Comparison of ENCODE assay signal across 22 mouse cellular contexts in genomic region chr7:79900753-79901152, GRCm38 (mm10). TPM values are rescaled to one million over a fixed set of nuclear protein-coding genes. Genes with fewer than 3 reads are reported as not detected.
DNase-seq lines count a peak whose midpoint lies in the region; ATAC-seq lines count a peak whose summit lies in the region.
"Had no signal": no experiment of that assay in that cellular context is flagged by ENCODE, and none has a peak within 500 bp of the region (broad histone marks: within the 10 kb centered on the region; RNA-seq: fewer than 3 reads in every experiment).

No protein-coding gene starts in this region.

- no peak overlapping the region for H3K4me3 ChIP-seq in liver, embryonic 16.5 days (ENCODE audit: low read depth, low read length)
- H3K4me3 ChIP-seq: forebrain, embryonic 10.5 days; hindbrain, embryonic 13.5 days; lung, embryonic 15.5 days; megakaryocyte, embryonic 14.5 days; midbrain, embryonic 13.5 days; neural tube, embryonic 13.5 days had no signal

- peak; percentile 16 for DNase-seq in liver
- no peak for DNase-seq in layer of hippocampus, postnatal 10 days (ENCODE audit: low spot score in 2 of 2)
- no peak for DNase-seq in frontal cortex, adult 2 months (ENCODE audit: extremely low spot score in 1 of 2, low spot score in 1 of 2)
- no peak for DNase-seq in testis, postnatal 10 days (ENCODE audit: low spot score)
- DNase-seq: adrenal gland, adult 8-10 months; B cell, adult 2 months; cerebellum, adult 2 months; cerebellum, postnatal 14 days; heart, postnatal 4 days; kidney, adult 8-10 months; kidney, postnatal 10 days; lung, postnatal 36 days had no signal

- H3K27me3 ChIP-seq in liver, embryonic 16.5 days (ENCODE audit: control insufficient read depth, insufficient read depth, low read depth, low read length) = no peaks in the 10 kb centered on the region
- H3K27me3 ChIP-seq: hindbrain, embryonic 13.5 days; lung, embryonic 15.5 days; megakaryocyte, embryonic 14.5 days; midbrain, embryonic 13.5 days; neural tube, embryonic 13.5 days had no signal

- peaks cover 2% of the 10 kb centered on the region; the same call in 1 of the 2 replicates for H3K4me1 ChIP-seq in liver, embryonic 16.5 days (ENCODE audit: control insufficient read depth, low read depth, low read length)
- H3K4me1 ChIP-seq: forebrain, embryonic 10.5 days; hindbrain, embryonic 13.5 days; lung, embryonic 15.5 days; midbrain, embryonic 13.5 days; neural tube, embryonic 13.5 days had no signal

- H3K9me3 ChIP-seq in liver, embryonic 16.5 days (replicated peaks; ENCODE audit: control insufficient read depth, low read length) = no peaks in the 10 kb centered on the region
- H3K9me3 ChIP-seq: forebrain, embryonic 10.5 days; hindbrain, embryonic 13.5 days; lung, embryonic 15.5 days; megakaryocyte, embryonic 14.5 days; midbrain, embryonic 13.5 days; neural tube, embryonic 13.5 days had no signal

- WGBS in liver, embryonic 16.5 days (ENCODE audit: insufficient replicate concordance) = 56% methylated on average over 6 of the region's 6 CpGs

- no peak overlapping the region for H3K27ac ChIP-seq in liver, embryonic 16.5 days (ENCODE audit: low read length)
- H3K27ac ChIP-seq: forebrain, embryonic 10.5 days; hindbrain, embryonic 13.5 days; lung, embryonic 15.5 days; midbrain, embryonic 13.5 days; neural tube, embryonic 13.5 days had no signal

- H3K9ac ChIP-seq in liver, embryonic 16.5 days (ENCODE audit: low read depth, low read length) = no peak overlapping the region
- H3K9ac ChIP-seq: hindbrain, embryonic 13.5 days; lung, embryonic 15.5 days; midbrain, embryonic 13.5 days; neural tube, embryonic 13.5 days had no signal

- no peak overlapping the region for H3K4me2 ChIP-seq in liver, embryonic 16.5 days (ENCODE audit: low read depth, low read length)
- H3K4me2 ChIP-seq: hindbrain, embryonic 13.5 days; lung, embryonic 15.5 days; midbrain, embryonic 13.5 days; neural tube, embryonic 13.5 days had no signal

- no peaks in the 10 kb centered on the region for H3K36me3 ChIP-seq in liver, embryonic 16.5 days (ENCODE audit: control insufficient read depth, insufficient read depth)

- ATAC-seq in common myeloid progenitor, adult 5-6 weeks (replicated peaks; ENCODE audit: low read depth, poor library complexity, severe bottlenecking) = peak; percentile 79; the same call in 1 of the 2 replicates
- peak; percentile 30; the same call in 1 of the 2 replicates for ATAC-seq in liver, embryonic 16.5 days (ENCODE audit: low read depth)
- ATAC-seq: forebrain, embryonic 16.5 days; intestine, embryonic 16.5 days; midbrain, embryonic 13.5 days had no signal

RNA-seq across cellular contexts. Expression of gene Ap3s2, which starts 19.7 kb away (rescaled TPM):
- 8.4 and 11.1 TPM in 2 replicates for total RNA-seq in common myeloid progenitor, adult 5-6 weeks (2017)
- 9.1 and 9.8 TPM in 2 replicates for polyA plus RNA-seq in liver, embryonic 16.5 days (2015; fragmentation: Nextera tagmentation; extraction: Ambion mirVana)
- total RNA-seq in layer of hippocampus, postnatal 10 days (2021) = 10 to 100 TPM; 46.5 to 51.3 TPM
- 41.9 and 43.5 TPM in 2 replicates for polyA plus RNA-seq in frontal cortex, adult 2 months (2012; rRNA removed)

RNA-seq across cellular contexts. Expression of gene Arpin, which starts 34.4 kb away (rescaled TPM):
- total RNA-seq in common myeloid progenitor, adult 5-6 weeks (2017) = 0.19 and 0.41 TPM in 2 replicates
- 3.1 and 3.2 TPM in 2 replicates for polyA plus RNA-seq in liver, embryonic 16.5 days (2015; fragmentation: Nextera tagmentation; extraction: Ambion mirVana)
- total RNA-seq in layer of hippocampus, postnatal 10 days (2021) = 10 to 100 TPM; 12.2 to 13.1 TPM
- polyA plus RNA-seq in frontal cortex, adult 2 months (2012; rRNA removed) = 14.7 and 16.8 TPM in 2 replicates

RNA-seq across cellular contexts. Expression of gene Anpep, which starts 39.9 kb away (rescaled TPM):
- total RNA-seq in common myeloid progenitor, adult 5-6 weeks (2017) = 1.8 TPM in 1 of 2 replicates, not detected in the other
- polyA plus RNA-seq in liver, embryonic 16.5 days (2015; fragmentation: Nextera tagmentation; extraction: Ambion mirVana) = 16.8 and 26.6 TPM in 2 replicates
- total RNA-seq in layer of hippocampus, postnatal 10 days (2021) = 1 to 10 TPM; 5.6 to 6.0 TPM
- polyA plus RNA-seq in frontal cortex, adult 2 months (2012; rRNA removed) = 5.4 and 5.9 TPM in 2 replicates
